Mouse (Mus musculus) embryonic fibroblast, embryonic 13.5 days (primary cell): ENCODE measurements around the gene Zfp629. TPM values are rescaled to one million over a fixed set of nuclear protein-coding genes. Genes with fewer than 3 reads are reported as not detected.

Experiments used
- H3K27ac ChIP-seq: 2 replicates; pipeline ENCODE4 v1.5.1; 2012; ENCODE audit warnings: low read length, control low read depth, inconsistent platforms; ENCODE audit not compliant: insufficient read depth
- H3K4me1 ChIP-seq: 2 replicates; pipeline ENCODE4 v1.6.1; 2011; ENCODE audit warnings: low read length; ENCODE audit not compliant: control insufficient read depth, insufficient read depth
- H3K4me3 ChIP-seq: 2 replicates; pipeline ENCODE4 v1.5.1; 2011; ENCODE audit warnings: mild to moderate bottlenecking, control low read depth, low read length; ENCODE audit not compliant: insufficient read depth
- CTCF ChIP-seq: IDR thresholded peaks from 2 replicates; pipeline ENCODE4 v1.5.1; 2011; ENCODE audit warnings: mild to moderate bottlenecking, control low read depth, low read length, moderate library complexity, borderline replicate concordance; ENCODE audit not compliant: insufficient read depth
- POLR2A ChIP-seq: IDR thresholded peaks from 2 replicates; pipeline ENCODE4 v1.6.1; 2011; ENCODE audit warnings: low read depth, mild to moderate bottlenecking, control low read depth, low read length, moderate library complexity
- polyA plus RNA-seq: library from polyadenylated mRNA; stranded (reverse); fragments of >200 nt; gene quantifications from 2 replicates; pipeline ENCODE4 v1.2.4, GENCODE M21; 2011; ENCODE audit warnings: low read depth; ENCODE audit not compliant: missing spikeins, insufficient read length

Gene Zfp629
- polyA plus RNA-seq, 1 experiment, result 14.9 TPM

DNA sequence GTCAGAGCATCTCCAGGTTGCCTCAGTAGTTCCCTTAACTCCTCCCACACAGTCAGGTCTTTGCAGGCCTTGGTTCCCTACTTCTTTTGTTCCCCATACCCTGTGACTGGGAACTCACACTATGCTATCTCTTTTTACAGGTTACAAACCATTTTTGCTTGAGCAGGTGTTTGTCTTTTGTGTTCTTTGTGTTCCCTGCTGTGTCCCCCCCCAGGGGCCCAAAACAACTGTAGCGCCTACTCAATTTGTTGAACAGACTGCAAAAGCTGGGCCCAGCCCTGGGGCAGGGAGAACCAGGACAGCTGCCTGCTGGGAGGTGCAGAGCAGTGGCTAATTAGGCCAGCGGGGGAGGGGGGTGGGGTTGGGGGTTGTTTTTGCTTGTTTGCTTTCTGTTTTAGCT lies 2.4 kb upstream of the Zfp629 start:
- Histone ChIP-seq H3K4me3 (no peak overlapping the region), H3K4me1 (no peaks in the 10 kb centered on the region), H3K27ac (no peak overlapping the region)
- TF ChIP-seq CTCF (no peak), POLR2A (no peak)

- no peak overlapping the region for H3K4me3 ChIP-seq
- no peak overlapping the region for H3K27ac ChIP-seq
- TF ChIP-seq POLR2A, result no peak
- TF ChIP-seq CTCF, result no peak
- no peaks in the 10 kb centered on the region for H3K4me1 ChIP-seq
Measured at GRCm38 (mm10) chr7:127616881-127617280, 1.3 kb upstream of the Zfp629 start.

GRCm38 (mm10) chr7:127616336-127616735 lies 739 bp upstream of the Zfp629 start:
- H3K4me1 ChIP-seq, result no peaks in the 10 kb centered on the region
- no peak overlapping the region for H3K4me3 ChIP-seq
- TF ChIP-seq CTCF (no peak), POLR2A (no peak)

GRCm38 (mm10) chr7:127614511-127614890 lies 1.1 kb downstream of the Zfp629 start:
- H3K4me1 ChIP-seq, result no peaks in the 10 kb centered on the region
- H3K27ac ChIP-seq, result no peak overlapping the region
- no peak for TF ChIP-seq CTCF
- no peak for TF ChIP-seq POLR2A
- peak overlapping the region; percentile 72 for H3K4me3 ChIP-seq

More at GRCm38 (mm10) chr7:127616336-127616735, 739 bp upstream of the Zfp629 start:
- H3K27ac ChIP-seq, result no peak overlapping the region

DNA sequence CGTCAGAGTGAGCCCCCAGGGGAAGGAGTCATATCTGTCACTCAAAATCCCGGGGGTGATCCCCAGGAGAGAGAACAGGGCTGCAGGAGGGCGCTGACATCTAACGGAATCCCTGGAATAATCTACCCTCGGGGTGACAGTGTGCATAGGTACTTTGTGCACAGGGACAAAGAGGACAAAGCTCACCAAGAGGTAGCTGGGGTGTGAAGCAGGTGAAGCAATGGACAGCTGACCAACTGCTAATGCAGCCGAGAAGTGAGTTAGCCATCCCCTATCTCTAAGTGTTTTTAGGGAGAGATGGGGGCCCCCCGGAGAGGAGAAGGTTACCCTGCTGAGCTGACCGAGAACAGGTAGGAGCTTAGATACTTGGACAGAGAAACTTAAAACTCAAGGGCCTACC lies 1.5 kb downstream of the Zfp629 start:
- TF ChIP-seq CTCF, result no peak
- TF ChIP-seq POLR2A, result no peak
- no peaks in the 10 kb centered on the region for H3K4me1 ChIP-seq
- no peak overlapping the region for H3K27ac ChIP-seq
- H3K4me3 ChIP-seq, result peak overlapping the region; percentile 72

- TF ChIP-seq POLR2A (no peak), CTCF (no peak)
- Histone ChIP-seq H3K4me3 (no peak overlapping the region), H3K27ac (no peak overlapping the region), H3K4me1 (no peaks in the 10 kb centered on the region)
Measured at GRCm38 (mm10) chr7:127613501-127613900, 2.1 kb downstream of the Zfp629 start.

- Histone ChIP-seq H3K4me1 (no peaks in the 10 kb centered on the region), H3K27ac (no peak overlapping the region), H3K4me3 (no peak overlapping the region)
- no peak for TF ChIP-seq CTCF
- TF ChIP-seq POLR2A, result no peak
Measured at GRCm38 (mm10) chr7:127611561-127611960, 4.0 kb downstream of the Zfp629 start.

DNA sequence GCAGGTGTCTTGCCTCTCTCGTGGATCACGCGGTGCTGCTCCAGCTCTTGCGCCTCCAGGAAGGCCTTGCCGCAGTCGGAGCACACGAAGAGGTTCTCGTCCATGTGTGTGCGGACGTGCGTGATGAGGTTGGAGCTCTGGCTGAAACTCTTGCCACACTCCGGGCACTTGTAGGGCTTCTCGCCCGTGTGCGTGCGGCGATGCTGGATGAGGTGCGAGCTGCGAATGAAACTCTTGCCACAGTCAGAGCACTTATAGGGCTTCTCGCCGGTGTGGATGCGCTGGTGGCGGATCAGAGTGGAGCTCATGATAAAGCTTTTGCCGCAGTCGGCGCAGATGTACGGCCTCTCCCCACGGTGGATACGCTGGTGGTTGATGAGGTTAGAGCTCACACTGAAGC lies 4.6 kb downstream of the Zfp629 start:
- H3K4me3 ChIP-seq, result no peak overlapping the region
- H3K27ac ChIP-seq, result no peak overlapping the region
- TF ChIP-seq POLR2A (no peak), CTCF (no peak)
- no peaks in the 10 kb centered on the region for H3K4me1 ChIP-seq

GRCm38 (mm10) chr7:127607150-127607549 lies 8.4 kb downstream of the Zfp629 start:
- H3K4me3 ChIP-seq, result no peak overlapping the region
- H3K27ac ChIP-seq, result no peak overlapping the region
- H3K4me1 ChIP-seq, result no peaks in the 10 kb centered on the region
- TF ChIP-seq POLR2A (no peak), CTCF (no peak)

DNA sequence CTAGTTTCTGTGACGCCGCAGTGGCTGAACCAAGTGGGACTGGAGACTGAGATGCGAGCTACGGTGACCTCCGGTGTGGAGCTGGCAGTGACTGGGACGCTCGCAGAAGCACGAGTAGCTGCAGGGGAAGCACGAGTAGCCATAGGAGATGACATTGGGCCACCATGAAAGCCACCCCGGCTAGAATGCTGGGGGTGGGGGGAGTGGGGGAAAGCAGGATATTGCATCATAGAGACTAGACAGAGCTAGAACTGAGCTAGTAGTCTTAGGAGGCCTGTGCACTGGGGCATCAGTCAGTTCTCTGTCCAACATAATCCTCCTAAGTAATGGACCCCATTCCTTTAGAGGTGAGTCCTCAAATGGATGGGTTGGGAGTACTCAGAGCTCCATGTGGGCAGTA lies 11.3 kb downstream of the Zfp629 start:
- no peaks in the 10 kb centered on the region for H3K4me1 ChIP-seq
- no peak overlapping the region for H3K4me3 ChIP-seq
- TF ChIP-seq CTCF (no peak), POLR2A (no peak)
- H3K27ac ChIP-seq, result no peak overlapping the region

DNA sequence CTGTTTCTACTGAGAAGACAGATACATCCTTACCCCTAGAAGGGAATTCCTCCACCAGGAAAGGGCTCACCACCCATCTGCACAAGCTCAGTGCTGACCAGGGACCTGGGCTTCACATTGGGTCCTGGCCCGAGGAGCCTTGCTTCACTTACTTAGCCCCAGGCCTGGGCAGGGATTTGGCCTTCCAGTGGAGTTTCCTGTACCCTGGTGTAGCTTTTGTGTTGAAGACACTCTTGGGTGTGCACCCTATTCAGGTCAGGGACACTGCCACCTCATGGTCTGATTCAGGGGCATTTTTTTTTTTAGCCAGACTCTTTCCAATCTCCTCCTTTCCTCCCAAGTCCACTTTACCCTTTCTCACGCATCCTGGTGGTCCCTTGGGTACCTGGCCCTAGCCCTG lies 12.7 kb downstream of the Zfp629 start:
- no peaks in the 10 kb centered on the region for H3K4me1 ChIP-seq
- no peak overlapping the region for H3K4me3 ChIP-seq
- H3K27ac ChIP-seq, result no peak overlapping the region
- TF ChIP-seq POLR2A, result no peak
- TF ChIP-seq CTCF, result no peak
